Mouse (Mus musculus) c-Kit-negative CD71-positive TER-119-positive erythroid progenitor cells, embryonic 14.5 days (primary cell): ENCODE measurements around the gene Pgm5.

ENCODE experiments used
- DNase-seq: peaks from one replicate; pipeline ENCODE4 v3.0.0-alpha.2; 2013; ENCODE audit warnings: low read depth, low spot score

Pgm5 gene

GRCm38 (mm10) chr19:24662346-24662745 lies 199.3 kb downstream of the Pgm5 start:
- no peak for DNase-seq

GRCm38 (mm10) chr19:24656981-24657380 lies 204.7 kb downstream of the Pgm5 start:
- DNase-seq = no peak

- no peak for DNase-seq
These were observed 208.3 kb downstream of the Pgm5 start for GRCm38 (mm10) chr19:24653230-24653799.

GRCm38 (mm10) chr19:24652342-24653019 lies 209.2 kb downstream of the Pgm5 start:
- no peak for DNase-seq

- DNase-seq = no peak
These were observed 210.1 kb downstream of the Pgm5 start for GRCm38 (mm10) chr19:24651595-24651994.

GRCm38 (mm10) chr19:24650428-24650827 lies 211.2 kb downstream of the Pgm5 start:
- DNase-seq = no peak

- DNase-seq = no peak
These were observed 213.6 kb downstream of the Pgm5 start for GRCm38 (mm10) chr19:24648016-24648415.

GRCm38 (mm10) chr19:24646162-24646829 lies 215.4 kb downstream of the Pgm5 start:
- no peak for DNase-seq

- DNase-seq = no peak
These were observed 216.7 kb downstream of the Pgm5 start for GRCm38 (mm10) chr19:24644971-24645370.

GRCm38 (mm10) chr19:24640982-24641381 lies 220.7 kb downstream of the Pgm5 start:
- no peak for DNase-seq

GRCm38 (mm10) chr19:24637988-24638387 lies 223.7 kb downstream of the Pgm5 start:
- no peak for DNase-seq

GRCm38 (mm10) chr19:24636616-24637015 lies 225.0 kb downstream of the Pgm5 start:
- DNase-seq = no peak

- DNase-seq = peak; percentile 6
These were observed 227.1 kb downstream of the Pgm5 start for GRCm38 (mm10) chr19:24634602-24635001.
